Mouse (Mus musculus) heart, embryonic 14.5 days (tissue): ENCODE data around the gene Fgf10. TPM values are rescaled to one million over a fixed set of nuclear protein-coding genes. Genes with fewer than 3 reads are reported as not detected.

Experiments
- ATAC-seq: fragments of 200-750 bp; cut with Nextera tagmentation; 2 replicates; pipeline ENCODE4 v1.8.0; 2017; ENCODE audit warnings: low read depth, moderate TSS enrichment; ENCODE audit not compliant: insufficient number of reproducible peaks, insufficient read depth, low FRiP score
- H3K27ac ChIP-seq, 2 experiments: fragments of 200-500 bp in 1 of 2; fragments of 300-500 bp in 1 of 2; sonication (generic) in 1 of 2; replicated peaks in 1 of 2; 2 replicates each; pipeline ENCODE4 v1.5.1; 2012 to 2014; ENCODE audit warnings: low read depth in 2 of 2, low read length in 2 of 2, control low read depth in 1 of 2, mild to moderate bottlenecking in 1 of 2, mixed read lengths in 1 of 2; ENCODE audit not compliant: control insufficient read depth in 1 of 2, insufficient read depth in 1 of 2
- H3K27me3 ChIP-seq: fragments of 300-500 bp; sonication (generic); 2 replicates; pipeline ENCODE4 v1.6.1; 2014; ENCODE audit warnings: mild to moderate bottlenecking, low read length, control low read depth; ENCODE audit not compliant: control insufficient read depth, insufficient read depth
- H3K36me3 ChIP-seq: fragments of 300-500 bp; sonication (generic); 2 replicates; pipeline ENCODE4 v1.6.1; 2014; ENCODE audit warnings: mild to moderate bottlenecking, control low read depth, low read length, mixed read lengths; ENCODE audit not compliant: control insufficient read depth, insufficient read depth
- H3K4me1 ChIP-seq, 2 experiments: fragments of 200-500 bp in 1 of 2; fragments of 300-500 bp in 1 of 2; sonication (generic) in 1 of 2; 2 replicates each; pipeline ENCODE4 v1.6.1; 2012 to 2014; ENCODE audit warnings: low read length in 2 of 2, control low read depth in 1 of 2, mixed read lengths in 1 of 2; ENCODE audit not compliant: control insufficient read depth in 2 of 2, insufficient read depth in 2 of 2
- H3K4me2 ChIP-seq: fragments of 300-500 bp; sonication (generic); 2 replicates; pipeline ENCODE4 v1.6.1; 2014; ENCODE audit warnings: mild to moderate bottlenecking, low read length
- H3K4me3 ChIP-seq, 2 experiments: fragments of 200-500 bp in 1 of 2; fragments of 300-500 bp in 1 of 2; sonication (generic) in 1 of 2; 2 replicates each; pipeline ENCODE4 v1.5.1; 2012 to 2014; ENCODE audit warnings: low read length in 2 of 2, mild to moderate bottlenecking in 2 of 2, control low read depth in 1 of 2, low read depth in 1 of 2, moderate library complexity in 1 of 2; ENCODE audit not compliant: control insufficient read depth in 1 of 2, insufficient read depth in 1 of 2
- H3K9ac ChIP-seq: fragments of 300-500 bp; sonication (generic); 2 replicates; pipeline ENCODE4 v1.6.1; 2014; ENCODE audit warnings: mild to moderate bottlenecking, low read length
- H3K9me3 ChIP-seq: fragments of 300-500 bp; sonication (generic); 2 replicates; pipeline ENCODE4 v1.6.1; 2016; ENCODE audit warnings: low read length, control low read depth; ENCODE audit not compliant: control insufficient read depth
- WGBS: fragments of 180-500 bp; shearing (Covaris S2); extraction: QIAGEN DNeasy Blood & Tissue Kit; methylation state at CpG from one replicate; pipeline ENCODE4 v1.1.7; 2014; 5-methylcytosine and 5-hydroxymethylcytosine counted together
- polyA plus RNA-seq: library from polyadenylated mRNA; unstranded; fragments of >200 nt; fragmentation: Nextera tagmentation; extraction: Ambion mirVana; gene quantifications from 2 replicates; pipeline ENCODE4 v1.2.1, GENCODE M21; 2014

Fgf10 gene
- polyA plus RNA-seq, 1 experiment from 2014 or later: 0.19 TPM

DNA sequence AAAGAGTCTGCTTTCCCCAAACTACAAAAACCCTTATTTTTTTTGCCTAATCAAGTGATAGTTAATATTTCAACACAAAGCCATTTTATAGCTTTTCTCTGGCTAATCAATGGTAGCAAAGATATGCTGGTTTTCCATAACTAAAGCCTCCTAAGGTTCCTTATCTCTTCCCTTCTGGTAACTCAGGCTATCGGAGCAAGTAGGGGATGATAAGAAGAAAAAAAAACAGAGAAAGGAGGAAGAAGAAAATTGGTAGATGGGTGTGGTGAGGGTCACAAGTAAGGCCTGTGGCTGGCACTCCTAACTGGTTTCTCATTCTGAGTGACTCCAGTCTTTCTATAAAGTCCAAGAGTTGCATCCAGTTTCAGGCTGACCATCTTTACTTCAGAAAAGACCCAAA lies 40.3 kb downstream of the Fgf10 start:
- no peak overlapping the region for H3K4me3 ChIP-seq
- peaks cover 4 to 9% of the 10 kb centered on the region in 2 experiments; a peak in 3 of 4 replicates for H3K4me1 ChIP-seq
- H3K36me3 ChIP-seq: no peaks in the 10 kb centered on the region
- no peaks in the 10 kb centered on the region for H3K9me3 ChIP-seq
- H3K27ac ChIP-seq: no peak overlapping the region
- H3K27me3 ChIP-seq: peaks cover 7% of the 10 kb centered on the region
- H3K9ac ChIP-seq: no peak overlapping the region
- H3K4me2 ChIP-seq: no peak overlapping the region
- 44% methylated on average over 1 of the region's 1 CpGs for WGBS
- ATAC-seq: no peak

GRCm38 (mm10) chr13:118713626-118714150 lies 44.1 kb downstream of the Fgf10 start:
- Histone ChIP-seq H3K27me3 (peaks cover 18% of the 10 kb centered on the region), H3K9ac (0 out of 2 replicates have a peak overlapping the region, but pooled peaks have one; percentile 30), H3K9me3 (no peaks in the 10 kb centered on the region), H3K36me3 (no peaks in the 10 kb centered on the region), H3K4me2 (peak overlapping the region; percentile 99), H3K4me3 (peak overlapping the region; percentile 53 to 54), H3K27ac (no peak overlapping the region), H3K4me1 (peaks cover 12 to 20% of the 10 kb centered on the region in 2 experiments)
- no peak for ATAC-seq
- 1% methylated on average over 14 of the region's 14 CpGs for WGBS

- WGBS: under 1% methylated on average over 29 of the region's 36 CpGs
- H3K9me3 ChIP-seq: no peaks in the 10 kb centered on the region
- H3K9ac ChIP-seq: peak overlapping the region; percentile 60
- H3K36me3 ChIP-seq: no peaks in the 10 kb centered on the region
- H3K4me3 ChIP-seq: peak overlapping the region; percentile 53 to 54
- H3K27me3 ChIP-seq: peaks cover 18% of the 10 kb centered on the region
- H3K4me2 ChIP-seq: peak overlapping the region; percentile 99
- H3K4me1 ChIP-seq: peaks cover 12 to 20% of the 10 kb centered on the region in 2 experiments
- no peak for ATAC-seq
- no peak overlapping the region for H3K27ac ChIP-seq
Measured at GRCm38 (mm10) chr13:118714284-118715065, 44.9 kb downstream of the Fgf10 start.

DNA sequence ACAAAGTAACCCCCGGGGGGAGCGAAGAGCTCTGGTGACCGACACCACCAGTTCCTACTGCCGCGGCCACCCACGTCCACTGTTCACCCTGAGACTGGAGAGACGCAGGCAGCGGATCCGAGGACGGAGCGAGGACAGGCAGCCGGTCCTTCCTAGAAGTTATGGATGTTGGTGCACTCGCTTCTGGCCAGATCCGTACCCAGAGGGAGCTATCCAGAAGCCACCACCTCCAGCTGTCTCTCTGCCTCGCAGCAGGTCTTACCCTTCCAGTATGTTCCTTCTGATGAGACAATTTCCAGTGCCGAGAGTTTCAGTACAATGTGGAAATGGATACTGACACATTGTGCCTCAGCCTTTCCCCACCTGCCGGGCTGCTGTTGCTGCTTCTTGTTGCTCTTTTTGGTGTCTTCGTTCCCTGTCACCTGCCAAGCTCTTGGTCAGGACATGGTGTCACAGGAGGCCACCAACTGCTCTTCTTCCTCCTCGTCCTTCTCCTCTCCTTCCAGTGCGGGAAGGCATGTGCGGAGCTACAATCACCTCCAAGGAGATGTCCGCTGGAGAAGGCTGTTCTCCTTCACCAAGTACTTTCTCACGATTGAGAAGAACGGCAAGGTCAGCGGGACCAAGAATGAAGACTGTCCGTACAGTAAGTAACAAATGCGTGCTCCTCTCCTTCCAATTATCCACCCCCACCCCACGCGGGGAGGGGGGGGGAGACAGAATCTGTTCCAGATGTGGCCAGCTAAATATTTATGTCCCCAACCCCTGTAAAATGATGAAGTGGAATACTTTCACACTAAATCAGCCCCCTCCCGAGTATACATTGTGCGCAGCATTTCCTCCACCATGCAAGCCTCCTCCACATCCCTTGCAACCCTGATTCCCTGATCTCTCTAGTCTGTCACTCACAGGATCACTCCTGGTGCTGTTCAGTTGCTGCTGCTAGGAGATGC lies 45.8 kb downstream of the Fgf10 start:
- no peak overlapping the region for H3K27ac ChIP-seq
- no peak for ATAC-seq
- H3K9me3 ChIP-seq: no peaks in the 10 kb centered on the region
- H3K9ac ChIP-seq: peak overlapping the region; percentile 60
- peak overlapping the region; percentile 53 to 54 for H3K4me3 ChIP-seq
- peaks cover 18% of the 10 kb centered on the region for H3K27me3 ChIP-seq
- no peaks in the 10 kb centered on the region for H3K36me3 ChIP-seq
- H3K4me1 ChIP-seq: peaks cover 12 to 20% of the 10 kb centered on the region in 2 experiments
- H3K4me2 ChIP-seq: peak overlapping the region; percentile 99
- WGBS: 1% methylated on average over 28 of the region's 31 CpGs

DNA sequence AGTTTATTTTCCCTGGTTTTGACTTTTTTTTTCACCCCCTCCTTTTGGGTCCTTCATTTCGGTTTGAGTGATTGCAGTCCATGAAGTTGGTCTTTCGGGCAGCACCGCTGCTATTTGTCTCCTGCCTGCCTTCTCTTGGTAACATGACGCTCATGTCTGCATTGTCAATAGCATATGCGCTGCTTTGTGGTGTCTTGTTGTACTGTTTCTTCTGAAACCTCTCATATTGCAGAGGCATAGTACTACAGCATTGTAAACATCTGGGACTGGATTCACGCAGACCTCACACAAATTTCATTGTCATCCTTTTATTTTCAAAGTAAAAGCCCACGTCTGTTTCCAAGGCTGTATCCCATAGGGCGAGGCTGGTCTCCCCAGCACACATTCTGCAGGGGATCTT lies 46.7 kb downstream of the Fgf10 start:
- Histone ChIP-seq H3K36me3 (no peaks in the 10 kb centered on the region), H3K4me2 (peak overlapping the region; percentile 99), H3K4me3 (peak overlapping the region in 1 of 2 experiments; percentile 53; a peak in 2 of 4 replicates), H3K27ac (no peak overlapping the region), H3K4me1 (peaks cover 12 to 20% of the 10 kb centered on the region in 2 experiments), H3K27me3 (peaks cover 18% of the 10 kb centered on the region), H3K9ac (no peak overlapping the region), H3K9me3 (no peaks in the 10 kb centered on the region)
- ATAC-seq: no peak
- 17% methylated on average over 8 of the region's 8 CpGs for WGBS

DNA sequence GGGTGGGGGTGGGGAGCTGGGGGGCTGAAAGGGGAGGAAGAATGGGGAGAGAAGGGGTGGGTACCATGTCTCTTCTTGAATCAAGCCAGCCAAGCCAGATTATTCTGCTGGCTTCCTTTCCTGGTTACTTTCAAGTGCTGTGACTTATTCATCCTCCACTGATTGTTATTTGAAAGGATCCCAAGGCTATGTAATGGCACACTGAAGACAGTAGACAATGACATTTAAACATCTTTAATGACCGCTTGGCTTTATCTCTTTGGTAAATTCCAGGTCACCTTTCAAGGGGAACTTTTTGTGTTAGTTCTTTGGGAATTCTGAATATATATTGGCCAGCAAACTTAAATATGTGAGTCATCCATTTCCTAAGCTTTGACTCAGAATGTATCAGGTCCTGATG lies 47.1 kb downstream of the Fgf10 start:
- no peak overlapping the region for H3K9ac ChIP-seq
- H3K9me3 ChIP-seq: no peaks in the 10 kb centered on the region
- WGBS: 50% methylated on average over 1 of the region's 1 CpGs
- H3K4me1 ChIP-seq: peaks cover 12 to 20% of the 10 kb centered on the region in 2 experiments
- ATAC-seq: no peak
- H3K27me3 ChIP-seq: peaks cover 18% of the 10 kb centered on the region
- peak overlapping the region in 1 of 2 experiments; percentile 53; a peak in 1 of 4 replicates for H3K4me3 ChIP-seq
- H3K4me2 ChIP-seq: no peak overlapping the region
- H3K27ac ChIP-seq: no peak overlapping the region
- no peaks in the 10 kb centered on the region for H3K36me3 ChIP-seq

- Histone ChIP-seq H3K4me1 (peaks cover 12 to 20% of the 10 kb centered on the region in 2 experiments), H3K4me3 (no peak overlapping the region), H3K9me3 (no peaks in the 10 kb centered on the region), H3K4me2 (no peak overlapping the region), H3K36me3 (no peaks in the 10 kb centered on the region), H3K27ac (no peak overlapping the region), H3K27me3 (peaks cover 15% of the 10 kb centered on the region), H3K9ac (no peak overlapping the region)
- 64% methylated on average over 3 of the region's 3 CpGs for WGBS
- no peak for ATAC-seq
Measured at GRCm38 (mm10) chr13:118718396-118718795, 48.8 kb downstream of the Fgf10 start.
